Mouse (Mus musculus) kidney, postnatal 14 days (tissue): ENCODE measurements around the gene Foxp1.

Experiments
- DNase-seq: peaks from one replicate; pipeline ENCODE4 v3.0.0; 2022; ENCODE audit warnings: mixed read lengths

Gene Foxp1

DNA sequence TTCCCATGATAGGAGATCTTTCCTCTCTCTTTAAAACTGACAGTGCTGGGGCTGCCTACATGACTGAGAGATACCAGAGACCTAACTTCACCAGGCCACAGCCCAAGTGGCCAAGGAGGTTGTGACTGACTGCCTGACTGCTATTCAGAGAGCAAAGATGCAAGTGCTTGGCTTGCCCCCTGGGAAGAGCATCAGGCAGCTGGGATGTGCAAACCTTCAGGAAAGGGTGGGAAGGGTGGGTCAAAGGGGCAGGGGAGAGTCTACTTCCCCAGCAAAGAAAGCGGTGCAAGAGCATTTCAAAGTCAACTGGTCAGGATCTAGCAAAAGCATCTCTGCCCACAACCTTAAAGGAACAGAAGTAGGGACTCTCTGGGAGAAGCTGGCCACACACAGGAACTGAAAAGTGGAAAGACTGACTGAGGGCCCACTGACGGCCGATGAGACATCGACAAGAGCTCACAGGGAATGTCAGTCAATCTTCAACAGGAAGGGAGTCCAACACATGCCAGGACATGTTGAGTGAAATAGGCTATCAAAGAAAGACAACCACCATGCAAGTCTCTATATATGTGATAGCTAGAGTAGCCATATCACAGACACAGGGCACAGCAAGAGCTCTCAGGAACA, 138.6 kb downstream of the Foxp1 start:
- DNase-seq: no peak

DNA sequence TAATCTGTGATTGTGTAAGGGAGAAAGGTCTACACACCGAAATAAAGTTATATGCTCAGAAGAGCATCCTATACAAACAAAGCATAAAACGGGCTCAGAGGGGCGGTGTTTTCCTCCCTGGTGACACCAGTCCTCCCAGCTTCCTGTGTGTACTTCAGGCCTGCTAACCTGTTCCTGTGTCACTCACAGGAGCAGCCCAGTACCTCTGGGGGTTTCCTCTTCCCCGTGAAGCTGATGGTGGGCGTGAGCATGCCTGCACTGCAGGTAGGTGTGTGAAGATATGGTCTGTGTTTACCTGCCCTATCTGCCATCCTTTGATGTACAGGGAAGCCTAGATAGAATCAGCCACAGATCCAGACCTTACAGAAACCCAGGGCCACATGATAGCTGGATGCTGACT, 142.4 kb downstream of the Foxp1 start:
- DNase-seq: no peak

DNA sequence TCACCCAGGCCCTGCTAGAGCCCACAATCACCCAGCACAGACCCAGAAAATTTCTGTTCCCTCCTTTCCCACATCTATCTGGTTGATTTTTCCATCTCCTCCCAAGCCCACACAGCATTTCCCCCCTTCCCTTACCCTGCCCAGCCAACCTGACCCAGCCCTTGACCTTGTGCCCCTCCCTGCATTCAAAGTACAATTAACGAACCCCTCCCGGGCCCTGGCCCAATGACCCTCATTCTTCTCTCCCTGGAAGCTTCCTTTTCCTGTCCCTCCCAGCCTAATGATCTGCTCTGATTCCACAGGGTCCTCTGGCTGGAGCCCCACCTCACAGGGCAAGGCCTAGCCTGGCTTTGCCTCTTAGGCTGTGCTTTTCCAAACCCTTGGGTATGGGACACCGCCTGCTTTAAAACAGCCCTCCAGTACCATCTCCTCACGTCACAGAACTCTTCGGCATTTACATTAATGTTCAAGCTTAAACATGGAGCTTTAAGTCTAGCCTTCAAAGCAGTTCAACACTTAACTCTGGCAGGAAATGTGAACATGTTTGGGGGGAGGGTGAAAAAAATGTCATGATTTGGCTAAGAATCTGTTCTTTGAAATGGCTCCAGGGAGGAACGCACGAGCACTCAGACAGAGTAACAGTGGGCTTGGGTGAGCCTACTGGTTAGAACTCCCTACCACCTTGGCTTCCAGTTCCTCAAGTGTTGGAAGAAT, 143.4 kb downstream of the Foxp1 start:
- peak; percentile 64 for DNase-seq

DNA sequence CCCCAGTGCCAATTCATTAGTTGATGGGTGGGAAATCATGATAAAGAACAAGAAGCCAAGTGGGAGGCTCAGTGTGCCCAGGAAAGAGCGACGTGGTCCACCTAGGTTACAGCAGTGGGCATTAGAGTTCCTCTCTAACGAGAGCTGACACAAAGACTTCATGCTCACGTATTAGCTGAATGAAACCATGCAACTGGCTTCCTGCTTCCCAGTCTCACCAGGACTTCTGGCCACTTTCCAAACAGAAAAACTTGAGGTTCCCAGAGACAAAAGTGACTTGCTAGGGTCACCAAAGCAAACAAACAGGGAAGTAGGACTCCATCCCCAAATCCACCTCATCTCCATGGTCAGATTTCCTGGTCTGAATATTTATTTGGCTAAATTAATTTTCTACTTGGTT, 144.8 kb downstream of the Foxp1 start:
- peak; percentile 30 for DNase-seq

DNA sequence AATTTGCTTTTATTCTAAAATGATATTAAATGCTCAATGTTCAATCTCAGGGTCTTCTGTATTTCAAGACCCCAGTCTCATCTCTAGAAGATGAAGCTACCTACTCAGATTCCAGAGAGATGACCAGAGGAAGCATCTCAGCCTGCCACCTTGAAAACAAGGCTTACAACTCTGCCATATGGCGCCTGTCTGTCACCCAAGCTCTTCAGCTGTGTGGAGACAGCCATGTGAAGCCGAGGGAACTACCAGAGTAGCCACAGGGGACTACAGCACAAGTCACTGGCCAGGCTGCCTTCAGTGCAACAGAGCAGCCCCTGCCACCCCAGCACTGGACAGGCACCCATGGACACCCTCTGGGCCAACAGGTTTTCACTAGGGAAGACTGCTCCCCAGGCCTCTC, 145.4 kb downstream of the Foxp1 start:
- DNase-seq: no peak

DNA sequence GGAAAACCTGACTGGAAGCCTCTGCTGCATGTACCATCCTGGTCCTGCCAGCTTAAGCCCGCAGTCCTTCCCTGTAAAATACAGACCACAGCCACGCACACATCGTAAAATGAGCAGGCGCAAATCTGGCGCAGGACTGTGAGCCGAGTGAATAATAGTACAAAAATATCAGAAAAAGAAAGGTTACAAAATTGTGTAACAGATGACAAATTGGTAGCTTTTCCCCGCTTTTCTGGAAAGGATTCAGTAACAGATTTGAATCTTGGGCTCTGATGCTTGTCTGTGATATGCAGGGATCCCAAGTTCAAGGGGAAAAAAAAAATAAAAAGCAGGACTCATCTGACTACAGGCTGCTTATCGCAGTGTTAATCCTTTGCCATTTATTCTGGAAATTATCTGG, 145.8 kb downstream of the Foxp1 start:
- DNase-seq: no peak

DNA sequence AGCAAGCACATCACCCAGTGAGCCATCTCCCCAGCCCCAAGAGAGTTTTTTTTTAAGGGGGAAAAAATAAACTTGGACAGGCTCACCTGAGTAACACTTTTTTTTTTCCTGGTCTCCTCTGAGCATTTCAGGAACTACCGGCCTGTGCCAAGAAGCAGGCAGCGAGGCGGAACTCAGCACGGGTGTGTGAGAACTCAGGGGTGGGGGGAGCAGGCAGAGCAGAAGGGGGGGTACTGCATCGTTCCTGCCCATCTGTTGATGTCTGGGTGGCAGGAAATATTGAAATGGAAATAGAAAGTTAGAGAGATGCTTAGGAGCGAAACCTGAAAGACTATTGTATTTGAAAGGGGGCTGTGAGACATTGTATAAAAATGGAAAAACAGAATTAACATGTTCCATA, 146.7 kb downstream of the Foxp1 start:
- peak; percentile 37 for DNase-seq

DNA sequence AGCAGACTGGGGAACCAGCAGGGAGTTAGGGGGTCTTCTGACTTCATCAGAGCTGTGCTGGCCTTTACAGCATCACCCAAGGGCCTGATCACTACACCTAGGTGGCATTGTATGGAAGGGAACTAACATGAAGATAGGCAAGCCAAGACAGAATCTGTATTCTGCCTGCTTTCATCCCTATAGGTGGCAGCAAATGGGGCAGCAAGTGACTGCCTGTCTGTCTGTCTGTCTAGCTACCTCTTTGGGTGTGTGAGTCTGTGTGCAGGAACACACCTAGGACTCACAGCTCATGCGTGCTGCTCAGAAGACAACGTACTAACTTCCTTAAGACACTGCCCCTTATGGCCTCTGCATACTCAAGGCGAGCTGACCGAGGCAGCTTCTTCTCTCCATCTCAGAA, 147.1 kb downstream of the Foxp1 start:
- DNase-seq: no peak

DNA sequence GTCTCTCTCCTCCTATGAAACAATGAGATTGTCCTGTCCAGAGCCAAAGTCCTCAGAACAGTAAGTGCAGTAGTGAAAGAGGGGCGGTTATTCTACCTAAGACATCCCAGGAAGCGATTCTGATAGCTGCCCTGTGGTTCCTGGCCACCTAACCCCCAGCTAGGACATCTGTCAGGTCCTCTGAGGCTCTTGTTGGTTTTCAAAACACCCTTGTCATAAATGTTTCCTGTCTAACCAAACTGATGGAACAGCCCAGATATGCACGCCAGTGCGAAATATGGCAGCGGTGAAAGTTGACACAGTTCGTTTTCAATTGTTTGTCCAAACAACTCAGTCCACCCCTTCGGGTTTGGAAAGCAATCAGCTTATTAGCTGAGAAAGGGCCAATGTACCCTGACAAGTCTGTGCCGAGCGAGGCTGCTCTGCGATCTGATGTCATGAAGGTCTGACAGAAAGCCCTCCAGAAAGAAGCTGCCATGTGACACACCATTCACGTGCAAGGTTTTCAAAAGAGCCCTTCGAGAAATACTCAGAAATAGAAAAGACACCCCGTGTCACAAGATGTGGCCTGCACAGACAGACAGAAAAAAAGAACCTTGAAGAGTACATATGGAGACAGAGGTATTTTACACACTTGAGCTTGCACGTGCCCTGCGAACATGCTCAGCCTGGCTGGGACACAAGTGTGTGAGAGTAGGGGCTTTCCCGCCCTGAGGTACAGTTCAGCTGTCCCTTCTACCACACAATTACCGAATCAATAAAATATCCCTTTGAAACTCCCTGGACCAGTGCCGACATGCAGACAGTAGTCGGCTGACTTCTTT, 147.9 kb downstream of the Foxp1 start:
- peak; percentile 47 for DNase-seq

DNA sequence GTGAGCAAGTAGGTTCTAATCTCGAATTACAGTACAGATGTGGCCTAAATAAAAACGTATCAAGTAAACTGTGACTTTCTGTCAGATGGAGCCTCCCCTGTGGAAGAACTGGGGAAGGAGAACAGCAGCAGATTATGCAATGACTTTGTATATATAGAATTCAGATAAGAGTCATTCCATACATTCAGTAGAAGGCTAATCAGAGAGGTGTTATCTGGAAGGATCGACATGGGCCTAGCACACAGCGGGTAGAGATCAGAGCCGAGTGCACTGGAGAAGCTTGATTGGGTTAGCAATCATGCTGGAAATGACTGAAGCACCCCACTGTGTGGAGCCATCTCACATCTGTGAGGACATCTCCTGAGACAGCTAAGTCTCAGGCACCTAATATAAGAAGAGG, 150.1 kb downstream of the Foxp1 start:
- no peak for DNase-seq

DNA sequence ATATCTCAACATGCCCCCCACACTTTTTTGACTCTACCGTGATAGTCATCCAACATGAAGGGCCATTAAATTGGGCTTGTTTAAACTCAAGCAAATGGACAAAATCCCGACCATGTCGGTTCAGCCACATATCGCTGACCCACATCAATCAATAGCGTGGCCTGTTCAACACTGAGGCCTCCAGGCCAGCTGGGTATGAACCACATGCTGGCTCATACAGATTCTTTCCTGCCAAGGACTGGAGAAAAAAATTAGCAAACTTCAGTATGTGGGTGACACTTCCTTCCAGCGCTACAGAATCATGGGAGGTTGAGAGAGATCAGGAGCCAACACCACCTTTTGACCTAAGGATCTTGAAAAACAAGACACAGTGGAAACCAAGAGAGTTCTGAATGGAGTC, 150.5 kb downstream of the Foxp1 start:
- no peak for DNase-seq

DNA sequence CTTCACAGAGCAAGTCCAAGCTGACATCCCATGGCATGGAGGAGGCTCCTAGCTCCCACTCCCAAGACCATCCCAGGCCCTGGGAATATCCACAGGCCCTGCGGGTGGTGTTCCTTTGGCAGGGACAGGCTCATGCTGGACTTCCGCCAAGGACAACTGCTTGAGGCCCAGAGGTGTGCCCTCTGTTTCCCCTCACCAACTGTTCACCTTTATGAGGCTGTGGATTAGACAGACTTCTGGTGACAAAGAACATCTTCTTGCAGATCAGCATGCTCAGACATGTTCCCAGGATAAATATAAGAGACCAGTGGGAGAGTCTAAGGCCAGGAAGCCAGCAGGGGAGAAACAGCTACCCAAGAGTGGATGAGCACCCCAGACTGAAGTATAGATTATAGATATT, 152.6 kb downstream of the Foxp1 start:
- peak; percentile 29 for DNase-seq

DNA sequence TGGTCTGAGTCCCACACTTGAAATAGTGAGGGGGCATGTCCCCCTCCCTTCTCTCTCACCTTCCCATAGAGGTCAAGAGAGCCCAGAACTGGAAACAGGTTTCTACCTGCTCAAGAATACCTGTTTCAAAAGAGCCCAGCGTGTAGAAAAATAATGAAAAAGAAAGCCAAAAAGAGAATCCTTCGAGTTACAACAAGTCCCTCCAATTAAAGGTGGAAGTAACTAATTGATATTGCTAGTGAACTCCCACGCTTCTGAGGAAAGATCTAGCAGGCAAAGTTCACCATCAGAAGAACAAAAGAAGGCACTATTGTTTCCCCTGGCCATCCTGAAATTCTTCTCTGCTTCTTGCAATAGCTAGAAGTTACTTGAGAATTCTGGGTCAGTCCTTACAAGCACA, 153.4 kb downstream of the Foxp1 start:
- no peak for DNase-seq

DNA sequence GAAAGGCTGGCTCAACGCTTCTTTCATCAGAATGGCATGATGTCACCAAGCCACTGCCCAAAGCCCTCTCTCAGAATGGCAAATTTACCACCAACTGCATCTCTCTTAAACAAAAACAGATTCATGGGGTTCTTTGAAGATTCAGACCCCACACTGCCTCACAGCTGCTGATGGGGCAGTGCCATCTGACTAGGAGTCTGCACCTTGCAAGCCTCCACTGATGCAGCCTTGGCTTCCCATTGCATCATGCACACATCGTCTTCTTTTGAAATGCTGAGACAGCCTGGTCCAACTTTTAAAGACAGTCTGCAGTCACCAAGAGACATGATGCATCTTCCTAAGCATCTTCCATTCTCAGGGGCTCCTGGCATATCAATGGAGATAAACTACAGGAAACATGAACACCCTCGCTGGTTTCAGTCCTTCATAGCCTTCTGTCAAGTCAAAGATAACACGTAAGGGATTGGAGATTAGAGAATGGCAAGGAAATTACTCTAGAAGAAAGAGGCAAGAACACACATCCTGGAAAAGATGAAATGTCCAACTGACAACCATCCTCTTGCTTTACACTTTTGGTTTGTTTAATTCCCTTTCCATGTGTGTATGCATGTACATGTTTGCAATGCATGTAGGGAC, 154.3 kb downstream of the Foxp1 start:
- no peak for DNase-seq

DNA sequence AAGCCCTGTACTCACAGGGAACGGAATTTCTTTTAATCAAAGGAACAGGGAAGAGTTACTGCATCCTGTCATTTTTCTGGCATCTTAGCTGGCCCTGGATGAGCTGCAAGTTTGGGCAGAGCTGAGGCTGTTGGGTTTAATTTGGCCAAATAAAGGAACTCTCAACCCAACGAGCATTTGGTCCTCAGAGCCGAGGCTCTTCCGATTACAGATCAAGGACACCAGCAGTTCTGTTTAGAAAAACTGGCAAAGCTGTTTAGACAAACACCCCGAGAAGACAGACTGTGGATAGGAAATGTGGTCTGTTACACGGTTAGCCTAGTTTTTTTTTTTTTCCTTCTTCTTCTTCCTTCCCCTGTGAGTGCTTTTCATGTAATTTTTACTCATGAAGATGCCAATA, 158.0 kb downstream of the Foxp1 start:
- no peak for DNase-seq

DNA sequence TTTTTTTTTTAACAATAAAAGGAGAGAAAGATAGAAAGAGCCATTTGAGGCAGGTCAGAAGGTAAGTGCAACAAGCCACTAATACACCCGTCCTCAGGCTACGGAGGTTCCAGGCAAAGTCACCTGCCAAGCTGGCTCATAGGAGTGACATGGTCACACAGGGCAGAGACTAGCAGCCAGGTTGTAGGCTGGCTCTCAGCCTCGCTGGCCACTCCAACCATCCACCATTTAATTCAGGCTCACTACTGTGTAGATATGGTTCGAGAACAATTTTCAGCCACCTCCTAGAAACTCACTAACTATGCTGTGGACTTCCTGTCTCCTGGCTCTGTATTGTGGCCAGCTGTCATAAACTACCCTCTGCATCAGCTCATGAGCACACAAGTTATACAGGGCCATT, 161.9 kb downstream of the Foxp1 start:
- DNase-seq: no peak

DNA sequence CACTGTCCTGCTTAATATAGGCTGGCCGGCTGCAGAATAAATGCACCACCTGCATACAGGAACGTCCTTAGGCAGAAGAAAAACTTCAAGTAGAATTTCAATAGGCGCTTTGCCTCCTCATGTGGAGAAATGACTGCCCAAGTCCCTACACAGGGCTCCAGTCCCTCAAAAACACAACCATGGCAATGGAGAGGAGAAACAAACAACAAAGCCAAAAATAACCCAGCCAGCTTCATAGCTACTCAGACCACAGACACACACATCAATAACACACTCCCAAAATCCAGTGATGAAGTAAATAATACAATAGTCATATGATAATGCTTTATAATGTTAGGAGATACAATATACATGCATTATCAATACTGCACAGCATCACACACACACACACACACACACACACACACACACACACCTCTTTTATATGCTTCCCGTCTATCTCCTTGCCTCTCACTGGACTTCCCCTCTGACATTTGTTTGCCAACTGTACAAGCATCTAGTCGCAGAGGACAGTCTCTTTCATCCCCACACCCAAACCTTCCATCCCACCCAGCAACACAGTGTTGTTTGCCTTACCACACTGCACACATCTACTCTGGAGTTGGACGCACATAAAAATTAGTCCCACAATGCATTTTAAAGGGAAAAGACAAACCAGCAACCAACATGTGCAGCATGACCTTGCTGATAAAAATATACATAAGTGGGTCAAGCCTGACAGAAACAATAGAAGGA, 162.6 kb downstream of the Foxp1 start:
- no peak for DNase-seq

DNA sequence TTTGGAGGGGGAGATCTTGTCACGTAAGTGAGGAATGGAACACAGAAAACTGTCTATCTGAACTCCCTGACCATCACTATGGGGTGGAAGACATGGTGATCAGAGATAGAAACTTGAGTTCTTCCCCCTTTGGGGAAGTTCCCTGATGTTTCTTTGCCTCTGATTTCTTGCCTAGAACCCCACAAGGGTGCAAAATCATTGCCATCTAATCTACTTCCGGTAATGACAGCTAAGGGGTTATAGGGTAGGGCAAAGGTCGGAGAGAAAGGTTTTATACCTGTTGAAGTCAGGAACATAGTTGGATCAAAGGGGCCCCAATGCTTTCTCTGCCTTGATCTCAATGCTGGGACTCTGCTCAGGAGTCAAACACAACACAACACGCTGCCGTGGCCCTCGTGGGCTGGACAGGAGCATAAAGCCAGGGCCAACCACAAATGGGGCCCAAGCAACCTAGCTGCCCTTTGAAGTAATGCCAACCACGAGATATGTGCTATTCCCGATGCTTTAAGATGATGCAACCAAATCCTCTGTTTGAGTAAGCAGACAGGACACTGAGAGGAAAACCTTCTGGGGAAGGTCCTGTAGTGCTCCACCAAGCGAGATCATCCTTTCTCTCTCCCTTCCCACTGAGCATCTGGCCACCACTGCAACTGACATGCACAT, 163.4 kb downstream of the Foxp1 start:
- no peak for DNase-seq

DNA sequence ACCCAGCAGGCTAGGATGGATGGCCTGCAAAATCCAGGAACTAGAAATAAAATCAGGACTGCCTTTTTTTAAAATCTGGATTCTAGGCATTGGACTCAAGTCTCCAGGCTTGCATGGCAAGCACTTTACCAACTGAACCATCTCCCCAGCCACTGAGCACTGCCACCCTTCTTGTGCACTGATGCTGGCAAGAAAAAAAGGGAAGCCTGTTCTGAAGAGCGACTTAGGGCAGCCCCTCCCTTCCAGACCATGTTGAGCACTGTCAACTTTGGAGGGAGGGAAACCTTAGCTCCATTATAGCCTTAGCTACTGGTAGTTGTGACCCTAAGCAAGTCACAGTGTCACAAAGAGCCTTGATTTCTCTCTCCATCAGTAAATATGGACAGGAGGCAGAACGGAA, 164.6 kb downstream of the Foxp1 start:
- DNase-seq: no peak

DNA sequence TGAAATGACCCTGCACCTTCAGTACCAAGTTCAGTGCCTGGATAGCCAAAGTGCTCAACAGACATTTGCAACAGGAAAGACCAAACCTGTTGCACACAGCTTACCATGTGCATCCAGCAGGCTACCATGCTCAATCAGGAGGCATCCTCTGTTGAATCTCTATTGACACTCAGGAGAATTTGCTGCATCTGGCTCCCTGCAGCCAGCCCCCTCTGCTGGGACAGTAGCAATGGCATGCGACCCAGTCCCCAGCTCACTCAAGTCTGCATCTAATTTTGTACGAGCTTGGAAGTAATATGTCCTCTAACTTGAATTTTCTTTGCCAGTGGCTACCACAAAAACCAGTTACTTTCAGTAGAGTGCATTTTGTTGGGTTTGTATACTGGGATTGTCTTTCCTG, 168.2 kb downstream of the Foxp1 start:
- DNase-seq: no peak

DNA sequence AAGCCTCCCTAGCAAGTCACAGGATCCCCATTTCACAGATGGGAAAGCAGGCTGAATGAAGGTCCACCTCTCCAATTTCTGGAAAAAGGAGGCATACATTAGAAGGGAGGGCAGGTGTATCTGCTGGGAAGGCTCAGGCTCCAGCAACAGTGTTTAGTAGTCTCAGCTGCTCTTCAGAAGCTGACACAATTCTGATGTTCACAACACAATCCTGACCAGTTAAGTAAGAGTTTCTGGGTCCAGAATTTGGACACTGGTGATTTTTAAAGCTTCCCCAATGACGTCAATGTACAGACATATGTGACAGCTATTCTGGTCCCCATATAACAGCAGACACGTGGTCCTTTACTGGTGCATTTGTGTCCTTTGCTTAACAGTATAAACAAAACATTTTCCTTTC, 169.1 kb downstream of the Foxp1 start:
- DNase-seq: no peak

DNA sequence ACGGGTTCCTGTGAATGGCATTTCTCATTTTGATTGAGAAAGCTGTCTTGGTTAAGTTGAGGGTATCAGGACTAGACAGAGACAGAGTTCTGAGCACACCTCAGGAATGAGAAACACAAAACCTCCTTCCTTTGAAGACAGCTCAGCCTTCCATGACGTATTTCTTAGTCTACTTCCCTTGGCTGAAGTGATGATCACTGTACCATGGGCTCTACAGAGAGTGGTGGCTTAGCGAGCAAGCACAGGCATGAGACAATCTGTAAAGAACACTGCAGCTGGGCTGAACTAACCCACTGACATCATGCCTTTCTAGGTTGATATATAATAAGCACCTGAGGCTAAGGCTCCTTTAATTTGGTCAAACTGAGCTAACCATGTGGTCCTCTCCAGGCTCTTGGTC, 172.0 kb downstream of the Foxp1 start:
- DNase-seq: no peak
